Mouse (Mus musculus): ENCODE results near the gene Rfc1. TPM values are rescaled to one million over a fixed set of nuclear protein-coding genes. Genes with fewer than 3 reads are reported as not detected.
A peak's percentile ranks its signal among the peaks of the same experiment; 100 is the strongest.

Rfc1 gene
- polyA plus RNA-seq, 1 experiment = 160 TPM

DNA sequence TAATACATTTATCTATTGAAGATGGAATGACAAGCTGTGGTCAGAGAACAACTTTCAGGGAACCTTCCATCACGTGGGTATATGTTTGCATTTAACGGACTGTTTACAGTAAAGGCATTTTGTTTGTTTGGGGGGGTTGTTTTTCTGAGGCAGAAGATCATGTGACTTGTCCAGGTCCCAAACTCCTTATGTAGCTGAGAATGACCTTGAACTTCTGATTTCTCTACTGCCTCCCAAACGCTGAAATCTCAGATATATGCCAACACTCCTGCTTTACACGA, 545 bp upstream of the Rfc1 start:
- no peaks in the 10 kb centered on the region for H3K27me3 ChIP-seq (ENCODE audit: control insufficient read depth, insufficient read depth, low read length, poor library complexity, severe bottlenecking)
- H3K4me3 ChIP-seq (ENCODE audit: low read depth, low read length) = peak overlapping the region; percentile 21; the same call in 1 of the 2 replicates
- H3K4me1 ChIP-seq (ENCODE audit: control insufficient read depth, insufficient read depth, low read length) = no peaks in the 10 kb centered on the region
- no peaks in the 10 kb centered on the region for H3K9me3 ChIP-seq (replicated peaks; ENCODE audit: control insufficient read depth, insufficient read depth, low read length, poor library complexity, severe bottlenecking)
- TF ChIP-seq CTCF (IDR thresholded peaks at IDR 0.05; ENCODE audit: low read depth, low read length) = no peak
- no peak for TF ChIP-seq EP300 (IDR thresholded peaks at IDR 0.05; ENCODE audit: insufficient read depth, low read depth, low read length)
- TF ChIP-seq POLR2A (IDR thresholded peaks at IDR 0.05; ENCODE audit: insufficient read depth, low read length) = no peak
- peak overlapping the region; percentile 90 for H3K9ac ChIP-seq (ENCODE audit: low read depth, poor library complexity, severe bottlenecking)
- no peaks in the 10 kb centered on the region for H3K36me3 ChIP-seq (ENCODE audit: control insufficient read depth, insufficient read depth, low read length, poor library complexity, severe bottlenecking)
- peak overlapping the region; percentile 49 for H3K27ac ChIP-seq (ENCODE audit: insufficient read depth, low read length)

DNA sequence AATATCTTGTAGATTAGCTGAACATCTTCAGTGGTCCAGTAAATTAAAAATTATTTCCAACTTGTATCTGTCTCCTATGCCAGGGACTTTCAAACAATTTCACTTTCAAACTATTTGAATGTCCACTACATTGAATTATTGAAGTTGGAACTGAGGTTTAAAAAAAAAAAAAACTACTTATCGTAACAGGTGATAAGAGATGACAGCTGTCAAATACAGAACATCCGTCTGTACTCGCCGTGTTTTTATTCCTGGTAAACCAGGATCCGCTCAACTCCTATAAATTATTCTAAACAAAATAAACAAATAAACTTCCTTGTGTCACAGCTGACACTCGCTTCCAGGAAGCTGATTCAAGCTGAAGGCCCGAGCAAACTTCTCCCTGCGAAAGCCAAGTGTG, 682 bp downstream of the Rfc1 start:
- Histone ChIP-seq H3K4me3 (ENCODE audit: low read depth, low read length) (peak overlapping the region; percentile 88), H3K4me1 (ENCODE audit: control insufficient read depth, insufficient read depth, low read length) (no peaks in the 10 kb centered on the region), H3K9ac (ENCODE audit: low read depth, poor library complexity, severe bottlenecking) (peak overlapping the region; percentile 90), H3K27me3 (ENCODE audit: control insufficient read depth, insufficient read depth, low read length, poor library complexity, severe bottlenecking) (no peaks in the 10 kb centered on the region), H3K36me3 (ENCODE audit: control insufficient read depth, insufficient read depth, low read length, poor library complexity, severe bottlenecking) (no peaks in the 10 kb centered on the region), H3K9me3 (replicated peaks; ENCODE audit: control insufficient read depth, insufficient read depth, low read length, poor library complexity, severe bottlenecking) (no peaks in the 10 kb centered on the region), H3K27ac (ENCODE audit: insufficient read depth, low read length) (no peak overlapping the region)
- no peak for TF ChIP-seq EP300 (IDR thresholded peaks at IDR 0.05; ENCODE audit: insufficient read depth, low read depth, low read length)
- TF ChIP-seq CTCF (IDR thresholded peaks at IDR 0.05; ENCODE audit: low read depth, low read length) = no peak
- no peak for TF ChIP-seq POLR2A (IDR thresholded peaks at IDR 0.05; ENCODE audit: insufficient read depth, low read length)

DNA sequence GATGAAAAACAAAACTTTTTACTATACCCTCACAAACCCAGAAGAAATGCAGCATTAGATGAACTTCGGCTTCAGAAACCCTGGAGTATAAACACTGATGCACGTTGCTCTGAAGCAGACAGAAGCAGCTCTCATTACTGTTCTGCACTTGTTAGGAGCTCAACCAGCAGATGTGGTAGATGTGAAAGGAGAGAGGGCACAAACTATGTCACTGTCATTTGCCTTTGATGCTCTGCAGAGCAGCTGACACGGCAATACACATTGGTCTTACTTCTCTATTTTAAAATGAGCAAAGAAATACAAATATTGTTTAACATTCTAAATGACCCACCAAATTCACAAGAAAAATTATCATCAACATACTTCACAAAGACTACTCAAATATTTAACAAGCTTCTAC, 5.5 kb downstream of the Rfc1 start:
- Histone ChIP-seq H3K4me1 (ENCODE audit: control insufficient read depth, insufficient read depth, low read length) (peaks cover 2% of the 10 kb centered on the region), H3K9me3 (replicated peaks; ENCODE audit: control insufficient read depth, insufficient read depth, low read length, poor library complexity, severe bottlenecking) (no peaks in the 10 kb centered on the region)
- TF ChIP-seq POLR2A (IDR thresholded peaks at IDR 0.05; ENCODE audit: insufficient read depth, low read length) (no peak), EP300 (IDR thresholded peaks at IDR 0.05; ENCODE audit: insufficient read depth, low read depth, low read length) (no peak), CTCF (IDR thresholded peaks at IDR 0.05; ENCODE audit: low read depth, low read length) (no peak)

DNA sequence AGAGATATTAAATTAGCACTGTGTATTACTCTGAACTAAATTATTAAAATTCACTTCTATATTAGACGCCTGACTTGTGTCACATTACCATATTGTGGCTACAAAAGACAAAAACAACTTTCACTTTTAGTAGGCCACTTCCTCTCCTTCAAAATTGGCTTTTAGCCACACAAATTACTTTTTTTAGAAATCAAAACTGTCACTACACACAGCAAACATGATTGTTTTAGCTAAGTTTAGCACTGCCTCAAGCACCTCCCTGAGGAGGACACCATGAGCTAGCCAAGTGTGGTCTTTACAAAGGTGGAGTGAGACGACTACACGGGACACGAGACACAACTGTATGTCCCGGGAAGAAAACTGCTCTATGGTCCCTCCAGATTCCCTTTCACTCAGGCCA, 9.3 kb downstream of the Rfc1 start:
- Histone ChIP-seq H3K36me3 (ENCODE audit: control insufficient read depth, insufficient read depth, low read length, poor library complexity, severe bottlenecking) (no peaks in the 10 kb centered on the region), H3K4me1 (ENCODE audit: control insufficient read depth, insufficient read depth, low read length) (peaks cover 2% of the 10 kb centered on the region), H3K27ac (ENCODE audit: insufficient read depth, low read length) (no peak overlapping the region), H3K27me3 (ENCODE audit: control insufficient read depth, insufficient read depth, low read length, poor library complexity, severe bottlenecking) (no peaks in the 10 kb centered on the region), H3K9me3 (replicated peaks; ENCODE audit: control insufficient read depth, insufficient read depth, low read length, poor library complexity, severe bottlenecking) (no peaks in the 10 kb centered on the region), H3K4me3 (ENCODE audit: low read depth, low read length) (no peak overlapping the region), H3K9ac (ENCODE audit: low read depth, poor library complexity, severe bottlenecking) (no peak overlapping the region)
- TF ChIP-seq POLR2A (IDR thresholded peaks at IDR 0.05; ENCODE audit: insufficient read depth, low read length) (no peak), EP300 (IDR thresholded peaks at IDR 0.05; ENCODE audit: insufficient read depth, low read depth, low read length) (no peak), CTCF (IDR thresholded peaks at IDR 0.05; ENCODE audit: low read depth, low read length) (no peak)

More for the DNA sequence above, 5.5 kb downstream of the Rfc1 start:
- Histone ChIP-seq H3K9ac (ENCODE audit: low read depth, poor library complexity, severe bottlenecking) (no peak overlapping the region), H3K27ac (ENCODE audit: insufficient read depth, low read length) (no peak overlapping the region), H3K4me3 (ENCODE audit: low read depth, low read length) (no peak overlapping the region), H3K36me3 (ENCODE audit: control insufficient read depth, insufficient read depth, low read length, poor library complexity, severe bottlenecking) (no peaks in the 10 kb centered on the region), H3K27me3 (ENCODE audit: control insufficient read depth, insufficient read depth, low read length, poor library complexity, severe bottlenecking) (no peaks in the 10 kb centered on the region)

DNA sequence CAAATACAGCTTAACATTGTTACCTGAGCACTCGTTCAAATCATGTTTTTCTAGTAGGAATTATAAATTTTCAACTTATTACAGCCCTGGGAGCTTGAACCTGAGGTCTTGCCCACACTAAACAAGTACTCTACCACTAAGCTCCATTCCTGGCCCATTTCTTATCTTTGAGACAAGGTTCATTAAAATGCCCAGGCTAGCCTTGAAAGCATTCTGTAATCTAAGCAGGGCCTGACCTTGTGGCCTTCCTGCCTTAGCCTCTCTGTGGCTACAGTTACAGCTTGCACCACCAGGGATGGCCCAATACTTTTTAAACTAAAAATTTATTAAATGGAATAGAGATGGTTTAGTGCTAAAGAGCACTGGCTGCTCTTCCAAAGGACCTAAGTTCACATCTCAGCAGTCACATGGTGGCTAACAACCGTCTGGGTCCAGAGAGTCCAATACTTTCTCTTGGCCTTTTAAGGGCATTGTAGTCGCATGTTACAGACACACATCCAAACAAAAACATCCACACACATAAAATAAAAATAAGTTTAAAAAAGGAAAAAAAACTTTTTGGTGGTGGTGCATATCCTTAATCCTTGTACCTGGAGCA, 10.6 kb downstream of the Rfc1 start:
- H3K9me3 ChIP-seq (replicated peaks; ENCODE audit: control insufficient read depth, insufficient read depth, low read length, poor library complexity, severe bottlenecking) = no peaks in the 10 kb centered on the region
- H3K4me3 ChIP-seq (ENCODE audit: low read depth, low read length) = no peak overlapping the region
- H3K9ac ChIP-seq (ENCODE audit: low read depth, poor library complexity, severe bottlenecking) = no peak overlapping the region
- TF ChIP-seq POLR2A (IDR thresholded peaks at IDR 0.05; ENCODE audit: insufficient read depth, low read length) (no peak), EP300 (IDR thresholded peaks at IDR 0.05; ENCODE audit: insufficient read depth, low read depth, low read length) (no peak), CTCF (IDR thresholded peaks at IDR 0.05; ENCODE audit: low read depth, low read length) (no peak)
- H3K27me3 ChIP-seq (ENCODE audit: control insufficient read depth, insufficient read depth, low read length, poor library complexity, severe bottlenecking) = no peaks in the 10 kb centered on the region
- H3K27ac ChIP-seq (ENCODE audit: insufficient read depth, low read length) = no peak overlapping the region
- peaks cover 2% of the 10 kb centered on the region for H3K4me1 ChIP-seq (ENCODE audit: control insufficient read depth, insufficient read depth, low read length)
- H3K36me3 ChIP-seq (ENCODE audit: control insufficient read depth, insufficient read depth, low read length, poor library complexity, severe bottlenecking) = no peaks in the 10 kb centered on the region

DNA sequence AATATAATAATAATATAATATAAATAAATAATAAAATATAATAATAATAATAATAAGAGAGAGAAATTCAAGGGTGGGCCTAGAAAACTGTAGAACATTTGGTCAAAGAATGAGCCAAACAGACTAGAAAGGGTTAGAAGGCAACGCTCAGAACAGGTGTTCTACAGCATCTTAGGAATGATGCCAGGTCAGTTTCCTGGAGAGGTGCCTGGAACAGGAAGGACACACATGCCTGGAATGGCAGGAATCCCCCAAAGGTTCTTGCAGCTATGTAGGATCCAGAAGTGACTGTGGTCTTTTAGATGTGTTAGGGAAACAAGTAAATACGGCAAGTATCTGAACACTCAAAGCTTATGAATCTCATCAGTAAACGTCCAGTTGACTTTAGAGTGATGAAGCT, 11.2 kb downstream of the Rfc1 start:
- no peak overlapping the region for H3K27ac ChIP-seq (ENCODE audit: insufficient read depth, low read length)
- H3K27me3 ChIP-seq (ENCODE audit: control insufficient read depth, insufficient read depth, low read length, poor library complexity, severe bottlenecking) = no peaks in the 10 kb centered on the region
- TF ChIP-seq POLR2A (IDR thresholded peaks at IDR 0.05; ENCODE audit: insufficient read depth, low read length) (no peak), EP300 (IDR thresholded peaks at IDR 0.05; ENCODE audit: insufficient read depth, low read depth, low read length) (no peak), CTCF (IDR thresholded peaks at IDR 0.05; ENCODE audit: low read depth, low read length) (no peak)
- H3K4me3 ChIP-seq (ENCODE audit: low read depth, low read length) = no peak overlapping the region
- no peak overlapping the region for H3K9ac ChIP-seq (ENCODE audit: low read depth, poor library complexity, severe bottlenecking)
- H3K9me3 ChIP-seq (replicated peaks; ENCODE audit: control insufficient read depth, insufficient read depth, low read length, poor library complexity, severe bottlenecking) = no peaks in the 10 kb centered on the region
- peaks cover under 1% of the 10 kb centered on the region; the same call in 1 of the 2 replicates for H3K36me3 ChIP-seq (ENCODE audit: control insufficient read depth, insufficient read depth, low read length, poor library complexity, severe bottlenecking)
- H3K4me1 ChIP-seq (ENCODE audit: control insufficient read depth, insufficient read depth, low read length) = peaks cover 2% of the 10 kb centered on the region

All from ES-Bruce4 (cell line).